Mouse (Mus musculus) ES-Bruce4 (cell line): ENCODE measurements at regions not wholly inside any gene's neighbourhood (a gene's known extent, or its start where the extent isn't known, plus 50 kb on each side); places are given as distances from the start of the nearest gene placed in this dataset.

Experiments used
- CTCF ChIP-seq: IDR thresholded peaks from one replicate; pipeline ENCODE4 v1.8.1; 2011; ENCODE audit warnings: low read depth, low read length
- EP300 ChIP-seq: IDR thresholded peaks from 2 replicates; pipeline ENCODE4 v1.6.1; 2011; ENCODE audit warnings: low read depth, low read length; ENCODE audit not compliant: insufficient read depth

GRCm38 (mm10) chr14:17589595-17589994 lies 70.5 kb upstream of the Thrb start:
- TF ChIP-seq CTCF (no peak), EP300 (no peak)
